Mouse (Mus musculus) hindbrain, embryonic 15.5 days (tissue): ENCODE measurements around the gene Miip. TPM values are rescaled to one million over a fixed set of nuclear protein-coding genes. Genes with fewer than 3 reads are reported as not detected.
"Not testable (repeated sequence)": the region's sequence is repeated elsewhere in the genome, so short reads cannot be mapped to it uniquely, and the experiment has no call there.

Experiments
- ATAC-seq: fragments of 200-750 bp; cut with Nextera tagmentation; 2 replicates; pipeline ENCODE4 v1.8.0; 2017; ENCODE audit warnings: low read depth, moderate number of reproducible peaks, moderate TSS enrichment; ENCODE audit not compliant: low FRiP score
- H3K27ac ChIP-seq: fragments of 300-500 bp; sonication (generic); replicated peaks from 2 replicates; pipeline ENCODE4 v1.5.1; 2015; ENCODE audit warnings: mild to moderate bottlenecking, inconsistent platforms
- H3K27me3 ChIP-seq: fragments of 300-500 bp; sonication (generic); 2 replicates; pipeline ENCODE4 v1.6.1; 2015; ENCODE audit warnings: control low read depth, inconsistent platforms
- H3K36me3 ChIP-seq: fragments of 300-500 bp; sonication (generic); 2 replicates; pipeline ENCODE4 v1.6.1; 2015; ENCODE audit warnings: control low read depth, inconsistent platforms
- H3K4me1 ChIP-seq: fragments of 300-500 bp; sonication (generic); replicated peaks from 2 replicates; pipeline ENCODE4 v1.6.1; 2015; ENCODE audit warnings: control low read depth, inconsistent platforms
- H3K4me2 ChIP-seq: fragments of 300-500 bp; sonication (generic); 2 replicates; pipeline ENCODE4 v1.6.1; 2015; ENCODE audit warnings: moderate library complexity, mild to moderate bottlenecking, inconsistent platforms
- H3K4me3 ChIP-seq: fragments of 300-500 bp; sonication (generic); 2 replicates; pipeline ENCODE4 v1.5.1; 2015; ENCODE audit warnings: mild to moderate bottlenecking, inconsistent platforms
- H3K9ac ChIP-seq: fragments of 300-500 bp; sonication (generic); 2 replicates; pipeline ENCODE4 v1.6.1; 2015; ENCODE audit warnings: inconsistent platforms
- H3K9me3 ChIP-seq: fragments of 300-500 bp; sonication (generic); 2 replicates; pipeline ENCODE4 v1.6.1; 2016; ENCODE audit warnings: control low read depth, inconsistent platforms
- WGBS: fragments of 180-500 bp; shearing (Covaris S2); methylation state at CpG from one replicate; pipeline ENCODE4 v1.1.7; 2015; 5-methylcytosine and 5-hydroxymethylcytosine counted together
- polyA plus RNA-seq: library from polyadenylated mRNA; unstranded; fragments of >200 nt; fragmentation: Nextera tagmentation; extraction: Ambion mirVana; gene quantifications from 2 replicates; pipeline ENCODE4 v1.2.1, GENCODE M21; 2015

The Miip gene
- polyA plus RNA-seq, 1 experiment from 2014 or later = 39.8 TPM

DNA sequence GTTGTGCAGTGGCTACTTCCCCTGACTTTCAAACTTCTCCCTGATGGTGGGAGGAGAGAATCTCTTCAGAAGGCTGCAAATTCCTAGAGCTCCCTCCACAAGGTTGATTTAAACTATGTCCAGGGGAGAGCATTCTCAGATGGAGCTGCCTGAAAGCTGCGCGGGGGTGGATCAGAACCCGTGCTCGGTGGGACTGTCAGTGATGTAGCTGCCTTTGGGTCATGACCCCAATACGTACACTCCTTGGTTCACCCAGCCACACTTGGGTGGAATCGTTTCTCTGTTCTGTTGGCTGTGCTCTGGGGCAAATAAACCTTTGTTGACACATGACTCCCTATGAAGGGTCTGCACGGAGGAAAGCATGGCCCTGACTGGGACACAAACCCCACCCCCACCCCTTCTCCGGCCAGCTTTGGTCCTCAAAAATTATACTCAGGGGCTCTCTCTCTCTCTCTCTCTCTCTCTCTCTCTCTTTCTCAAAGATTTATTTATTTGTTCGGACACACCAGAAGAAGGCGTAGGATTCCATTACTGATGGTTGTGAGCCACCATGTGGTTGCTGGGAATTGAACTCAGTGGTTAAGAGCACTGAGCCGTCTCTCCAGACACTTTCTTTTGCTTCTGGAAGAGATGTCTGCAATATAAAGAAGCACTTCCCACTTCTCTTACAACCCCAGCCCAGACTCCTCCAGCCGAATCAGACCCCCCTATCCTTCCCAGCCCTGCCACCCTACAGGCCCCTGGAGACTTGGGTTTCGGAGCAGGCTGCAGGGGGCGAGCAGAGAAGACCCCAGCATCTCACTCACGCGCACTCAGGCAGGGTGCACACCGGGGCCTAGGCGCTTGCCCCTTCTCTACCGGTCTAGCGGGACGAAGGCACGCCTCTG, 810 bp downstream of the Miip start:
- H3K4me3 ChIP-seq = peak overlapping the region; percentile 94
- no peaks in the 10 kb centered on the region for H3K9me3 ChIP-seq
- H3K27me3 ChIP-seq = no peaks in the 10 kb centered on the region
- H3K36me3 ChIP-seq = peaks cover 25% of the 10 kb centered on the region
- peak overlapping the region; percentile 74 for H3K9ac ChIP-seq
- H3K4me2 ChIP-seq = peak overlapping the region; percentile 85
- peak; percentile 4; the same call in 1 of the 2 replicates for ATAC-seq
- H3K4me1 ChIP-seq = peaks cover 27% of the 10 kb centered on the region
- 6% methylated on average over 22 of the region's 22 CpGs for WGBS
- peak overlapping the region; percentile 87 for H3K27ac ChIP-seq

DNA sequence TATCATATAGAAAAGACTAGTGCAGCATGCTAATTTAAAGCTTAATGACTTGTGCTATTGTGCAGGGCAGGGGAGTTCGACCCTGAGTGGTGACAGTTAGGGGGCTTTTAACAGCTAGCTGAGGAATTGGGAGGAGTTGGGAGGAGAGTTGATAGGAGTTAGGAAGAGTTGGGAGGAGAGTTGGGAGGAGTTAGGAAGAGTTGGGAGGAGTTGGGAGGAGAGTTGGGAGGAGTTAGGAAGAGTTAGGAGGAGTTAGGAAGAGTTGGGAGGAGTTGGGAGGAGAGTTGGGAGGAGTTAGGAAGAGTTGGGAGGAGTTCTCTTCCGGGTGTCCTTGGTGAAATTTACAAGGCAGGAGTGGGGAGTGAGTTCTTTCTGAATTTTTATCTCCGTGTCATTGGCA, 1.8 kb downstream of the Miip start:
- H3K4me3 ChIP-seq, ATAC-seq, H3K9me3 ChIP-seq, H3K9ac ChIP-seq, H3K27ac ChIP-seq, H3K27me3 ChIP-seq: not testable (repeated sequence)
- 55% methylated on average over 3 of the region's 3 CpGs for WGBS
- peaks cover 27% of the 10 kb centered on the region for H3K4me1 ChIP-seq
- H3K4me2 ChIP-seq = 0 out of 2 replicates have a peak overlapping the region, but pooled peaks have one; percentile 85
- H3K36me3 ChIP-seq = peaks cover 25% of the 10 kb centered on the region

DNA sequence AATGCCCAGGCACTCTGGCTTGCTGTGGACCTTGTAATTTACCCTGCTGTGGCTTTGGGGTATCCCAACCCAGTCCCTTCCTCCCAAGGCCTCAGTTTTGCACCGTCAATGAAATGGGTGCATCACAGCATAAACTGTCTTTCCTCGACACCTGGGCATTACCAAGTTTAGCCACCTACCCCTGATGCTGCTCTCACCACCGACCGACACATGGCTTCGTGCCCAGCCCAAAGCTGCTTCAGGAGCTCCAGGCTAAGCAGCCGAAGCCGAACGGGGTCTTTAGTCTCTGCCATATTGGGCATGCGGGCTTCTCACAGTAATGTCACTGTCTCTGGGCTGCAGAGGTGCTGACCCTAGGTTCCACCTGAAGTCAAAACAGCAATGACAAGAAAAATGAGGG, 2.6 kb downstream of the Miip start:
- Histone ChIP-seq H3K9ac (no peak overlapping the region), H3K27ac (no peak overlapping the region), H3K9me3 (no peaks in the 10 kb centered on the region), H3K4me1 (peaks cover 27% of the 10 kb centered on the region), H3K4me2 (no peak overlapping the region), H3K4me3 (no peak overlapping the region), H3K27me3 (no peaks in the 10 kb centered on the region), H3K36me3 (peaks cover 29% of the 10 kb centered on the region)
- WGBS = 97% methylated on average over 9 of the region's 9 CpGs
- ATAC-seq = no peak

DNA sequence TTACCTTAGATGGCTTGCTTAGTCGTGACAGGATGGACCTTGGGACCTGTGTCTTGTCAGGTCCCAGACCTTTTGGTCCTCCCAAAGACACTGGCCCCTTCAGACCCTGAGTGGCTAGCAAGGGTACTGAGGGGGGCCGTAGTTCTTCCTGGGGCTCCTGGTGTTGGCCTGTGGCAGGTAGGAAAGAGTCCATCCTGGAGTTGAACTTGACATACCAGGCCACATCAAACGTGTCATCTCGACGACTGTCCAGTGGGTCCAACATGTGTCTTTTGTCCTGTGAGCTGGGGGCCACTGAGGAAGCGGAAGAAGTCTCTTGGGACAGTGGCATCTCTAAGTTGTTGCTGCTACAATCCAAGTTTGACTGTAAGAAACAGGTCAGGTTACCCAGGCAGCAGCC, 3.0 kb downstream of the Miip start:
- 95% methylated on average over 6 of the region's 6 CpGs for WGBS
- Histone ChIP-seq H3K27me3 (no peaks in the 10 kb centered on the region), H3K9me3 (no peaks in the 10 kb centered on the region), H3K4me3 (no peak overlapping the region), H3K36me3 (peaks cover 32% of the 10 kb centered on the region), H3K9ac (no peak overlapping the region), H3K4me1 (peaks cover 27% of the 10 kb centered on the region), H3K4me2 (no peak overlapping the region), H3K27ac (no peak overlapping the region)
- ATAC-seq = no peak

DNA sequence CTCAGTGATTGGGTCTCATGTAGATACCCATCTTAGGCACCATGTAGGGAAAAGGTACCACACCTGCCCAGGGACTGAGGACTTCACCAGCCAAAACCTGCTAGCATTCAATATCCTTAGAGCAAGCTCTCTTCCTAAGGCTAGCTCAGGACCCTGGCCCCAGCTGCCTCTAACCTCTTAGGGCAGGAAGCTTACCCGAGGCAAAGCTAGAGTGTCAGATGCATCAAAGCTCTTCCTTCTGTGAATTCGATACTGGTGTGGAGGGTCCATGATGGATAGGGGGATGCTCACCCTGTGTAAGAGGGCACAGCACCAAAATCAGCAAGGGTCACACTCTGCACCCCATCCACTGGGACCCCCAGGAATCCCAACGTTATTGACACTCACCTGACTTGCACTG, 6.6 kb downstream of the Miip start:
- Histone ChIP-seq H3K27me3 (no peaks in the 10 kb centered on the region), H3K9ac (no peak overlapping the region), H3K4me1 (peaks cover 2% of the 10 kb centered on the region), H3K36me3 (peaks cover 37% of the 10 kb centered on the region), H3K4me3 (no peak overlapping the region), H3K27ac (no peak overlapping the region), H3K4me2 (no peak overlapping the region), H3K9me3 (no peaks in the 10 kb centered on the region)
- WGBS = 91% methylated on average over 3 of the region's 3 CpGs
- no peak for ATAC-seq

DNA sequence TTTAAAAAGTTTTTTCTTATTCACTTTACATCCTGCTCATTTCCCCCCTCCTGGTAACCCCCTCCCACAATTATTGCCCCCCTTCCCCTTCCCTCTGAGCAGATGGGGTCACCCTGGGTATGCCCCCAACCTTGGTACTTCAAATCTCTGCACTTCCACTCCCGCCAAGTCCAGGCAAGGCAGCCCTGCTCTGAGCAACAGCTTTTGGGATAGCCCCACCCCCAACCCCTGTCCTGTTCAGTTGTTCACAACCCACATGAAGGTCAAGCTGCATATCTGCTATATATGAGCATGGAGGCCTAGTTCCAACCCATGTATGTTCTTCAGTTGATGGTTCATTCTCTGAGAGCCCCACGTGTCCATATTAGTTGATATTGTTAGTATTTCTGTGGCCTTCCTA, 17.8 kb downstream of the Miip start:
- Histone ChIP-seq H3K36me3 (peaks cover 2% of the 10 kb centered on the region), H3K9ac (no peak overlapping the region), H3K27me3 (no peaks in the 10 kb centered on the region), H3K27ac (no peak overlapping the region), H3K9me3 (no peaks in the 10 kb centered on the region), H3K4me1 (peaks cover 21% of the 10 kb centered on the region), H3K4me3 (no peak overlapping the region), H3K4me2 (no peak overlapping the region)
- WGBS = 83% methylated on average over 2 of the region's 2 CpGs
- no peak for ATAC-seq

DNA sequence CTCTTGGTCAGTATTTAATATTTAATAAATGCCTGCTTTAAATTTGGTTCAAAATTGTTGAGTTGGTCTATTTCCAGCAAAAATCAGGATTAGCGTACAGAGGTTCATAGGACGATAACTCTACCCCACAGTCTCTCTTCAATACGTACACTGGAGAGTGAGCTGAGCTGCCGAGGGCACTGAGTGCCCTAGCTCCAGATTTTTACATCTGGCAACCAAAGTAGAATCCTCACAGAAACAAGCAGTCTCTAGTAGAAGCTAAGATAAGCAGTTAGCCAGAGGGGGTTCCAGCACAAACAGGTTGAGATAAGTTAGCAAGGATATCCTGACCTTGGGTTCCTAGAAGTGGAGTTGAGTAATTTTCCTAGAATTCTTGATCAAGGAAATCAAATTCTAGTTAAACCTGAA, 20.0 kb downstream of the Miip start:
- Histone ChIP-seq H3K27me3 (no peaks in the 10 kb centered on the region), H3K9me3 (peaks cover 2% of the 10 kb centered on the region; the same call in 1 of the 2 replicates), H3K27ac (peak overlapping the region; percentile 67), H3K4me1 (peaks cover 21% of the 10 kb centered on the region), H3K36me3 (peaks cover 18% of the 10 kb centered on the region), H3K9ac (peak overlapping the region; percentile 80), H3K4me2 (peak overlapping the region; percentile 73), H3K4me3 (peak overlapping the region; percentile 96)
- 4% methylated on average over 4 of the region's 4 CpGs for WGBS
- peak; percentile 79 for ATAC-seq

DNA sequence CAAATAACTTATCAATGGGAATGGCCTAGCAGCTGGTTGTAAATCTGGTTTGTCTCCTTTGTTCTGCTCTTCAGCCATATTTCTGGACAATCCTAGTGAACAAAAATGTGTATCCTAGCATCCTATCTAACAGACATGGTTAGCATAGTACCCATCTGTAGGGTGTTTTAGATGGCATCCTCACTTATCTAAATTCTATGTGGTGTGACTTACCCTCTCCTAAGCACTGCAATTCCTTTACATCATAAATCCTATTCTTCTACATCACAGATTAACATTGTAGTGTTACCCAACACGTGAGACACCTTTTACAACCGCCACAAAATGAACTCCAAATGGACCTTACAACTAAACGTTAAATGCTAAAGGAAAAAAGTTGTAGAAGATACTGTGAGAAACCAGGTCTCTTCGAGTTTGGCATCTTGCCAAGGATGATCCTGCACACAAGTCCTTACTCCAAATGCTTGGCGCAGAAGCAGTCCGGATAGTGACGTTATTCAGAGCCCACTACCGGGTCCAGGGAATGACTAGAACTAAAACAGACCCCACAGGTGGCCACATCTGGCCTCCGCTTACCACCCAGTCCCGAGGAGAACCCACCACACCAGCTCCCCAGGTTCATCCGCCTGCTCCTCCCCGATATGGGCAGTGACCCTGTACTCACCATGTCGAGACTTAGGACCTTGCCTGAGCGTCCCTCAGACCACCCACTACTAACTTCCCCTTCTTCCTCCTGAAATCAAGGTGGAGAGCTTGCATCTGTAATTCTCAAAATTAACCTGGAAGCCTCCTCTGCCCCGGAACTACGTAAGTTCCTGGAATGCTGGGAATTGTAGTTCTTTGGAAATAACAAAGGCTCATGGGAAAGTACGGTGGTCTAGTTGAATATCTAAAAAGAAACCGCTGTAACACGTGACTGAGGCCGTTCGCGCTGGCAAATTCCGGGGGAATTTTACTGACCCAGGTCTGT, 20.7 kb downstream of the Miip start, which contains the start of gene Zfp933:
TSS of gene Zfp933 (minus strand) at position 753 of the 970 bp plus-strand sequence.
- peak within 1 kb of the TSS; percentile 73 for H3K4me2 ChIP-seq
- H3K9me3 ChIP-seq = peaks cover 9% of the 10 kb centered on the region
- 2% methylated on average over 23 of the region's 23 CpGs for WGBS
- ATAC-seq = peak; percentile 90
- peak within 1 kb of the TSS; percentile 80 for H3K9ac ChIP-seq
- H3K4me3 ChIP-seq = peak within 1 kb of the TSS; percentile 96
- peaks cover 21% of the 10 kb centered on the region for H3K4me1 ChIP-seq
- peak within 1 kb of the TSS; percentile 67 for H3K27ac ChIP-seq
- no peaks in the 10 kb centered on the region for H3K27me3 ChIP-seq
- peaks cover 25% of the 10 kb centered on the region for H3K36me3 ChIP-seq

DNA sequence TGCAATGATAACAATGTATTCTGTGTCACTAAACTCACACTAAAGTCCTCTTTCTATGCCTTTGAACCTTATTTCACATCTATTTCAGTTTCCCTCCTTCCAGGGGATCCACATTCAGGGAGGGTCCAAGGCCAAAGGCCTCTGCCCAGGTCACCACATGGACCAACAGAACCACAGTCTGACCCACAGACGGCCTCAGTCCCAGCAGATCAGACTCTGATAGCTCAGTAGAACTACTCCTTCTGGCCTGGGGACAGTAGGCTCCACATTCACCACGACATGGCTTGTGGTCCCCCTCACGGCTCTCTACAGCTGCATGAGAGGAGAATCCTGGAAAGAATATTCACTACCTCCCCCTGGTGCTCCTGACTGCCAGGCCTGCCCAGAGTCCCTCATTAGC, 25.7 kb downstream of the Miip start:
- H3K4me2 ChIP-seq = no peak overlapping the region
- no peak overlapping the region for H3K9ac ChIP-seq
- no peak for ATAC-seq
- H3K27ac ChIP-seq = no peak overlapping the region
- peaks cover 12% of the 10 kb centered on the region for H3K4me1 ChIP-seq
- H3K9me3 ChIP-seq = peaks cover 24% of the 10 kb centered on the region
- H3K36me3 ChIP-seq = peaks cover 47% of the 10 kb centered on the region
- no peaks in the 10 kb centered on the region for H3K27me3 ChIP-seq
- no peak overlapping the region for H3K4me3 ChIP-seq
- WGBS = 96% methylated on average over 3 of the region's 3 CpGs

DNA sequence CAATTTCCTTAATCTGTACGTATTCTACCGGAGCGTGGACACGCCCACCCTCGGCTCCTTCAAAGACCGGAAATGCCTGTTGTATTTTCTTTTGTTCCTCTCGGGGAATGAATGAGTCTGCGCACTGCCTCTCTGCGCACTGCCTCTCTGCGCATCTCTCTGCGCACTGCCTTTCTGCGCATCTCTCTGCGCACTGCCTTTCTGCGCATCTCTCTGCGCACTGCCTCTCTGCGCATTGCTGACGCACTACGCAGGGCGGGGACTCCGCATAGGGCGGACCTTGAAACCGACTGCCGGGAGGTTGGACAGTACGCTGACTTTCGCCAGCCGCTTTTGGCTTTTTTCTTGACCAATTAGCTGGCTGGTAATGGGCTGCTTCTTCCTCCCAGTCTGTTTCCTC, 29.3 kb downstream of the Miip start:
- WGBS = 97% methylated on average over 11 of the region's 26 CpGs
- not testable (repeated sequence) for H3K4me2 ChIP-seq, H3K4me3 ChIP-seq, H3K27ac ChIP-seq, H3K4me1 ChIP-seq, H3K27me3 ChIP-seq, ATAC-seq, H3K9ac ChIP-seq
- H3K36me3 ChIP-seq = peaks cover 33% of the 10 kb centered on the region
- H3K9me3 ChIP-seq = peaks cover 27% of the 10 kb centered on the region

DNA sequence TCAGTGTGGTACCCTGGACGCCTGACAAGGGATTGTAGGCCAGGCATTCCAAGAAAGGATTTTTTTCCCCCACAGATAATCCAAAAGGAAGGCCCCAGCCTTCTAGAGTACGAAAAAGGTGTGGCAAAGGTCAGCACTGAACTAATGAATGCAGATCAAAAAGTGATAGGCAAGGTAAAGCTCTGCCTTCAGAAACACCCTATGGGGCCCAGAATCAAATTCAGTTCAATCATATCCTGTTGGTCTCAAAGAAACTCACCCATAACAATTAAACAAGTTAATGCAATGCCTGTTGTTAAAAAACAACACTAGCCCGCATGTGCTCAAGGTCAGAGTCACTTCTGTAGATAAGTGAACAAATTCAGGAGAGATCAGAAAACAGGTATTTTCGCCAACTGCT, 44.2 kb downstream of the Miip start:
- WGBS = 95% methylated on average over 4 of the region's 4 CpGs
- Histone ChIP-seq H3K9ac (no peak overlapping the region), H3K36me3 (peaks cover 82% of the 10 kb centered on the region), H3K4me3 (no peak overlapping the region), H3K27me3 (no peaks in the 10 kb centered on the region), H3K4me1 (no peaks in the 10 kb centered on the region), H3K9me3 (peaks cover 73% of the 10 kb centered on the region), H3K4me2 (no peak overlapping the region), H3K27ac (no peak overlapping the region)
- ATAC-seq = no peak

DNA sequence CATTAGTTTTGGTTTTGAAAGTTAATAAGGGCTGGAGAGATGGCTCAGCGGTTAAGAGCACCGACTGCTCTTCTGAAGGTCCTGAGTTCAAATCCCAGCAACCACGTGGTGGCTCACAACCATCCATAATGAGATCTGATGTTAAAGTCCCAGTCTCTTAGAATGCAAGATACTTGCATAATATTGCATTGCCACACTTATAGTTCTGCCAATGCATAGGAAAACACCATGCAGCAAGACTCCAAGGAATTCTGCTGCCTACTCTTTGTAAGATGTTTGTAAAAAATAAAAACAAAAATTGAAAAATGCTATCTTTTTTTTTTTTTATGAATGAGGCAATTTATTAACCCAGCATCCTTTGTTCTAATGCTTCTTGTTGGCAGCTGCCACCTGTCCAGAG, 47.2 kb downstream of the Miip start:
- ATAC-seq, H3K27me3 ChIP-seq, H3K4me3 ChIP-seq, H3K4me1 ChIP-seq, H3K27ac ChIP-seq, H3K9ac ChIP-seq, H3K4me2 ChIP-seq: not testable (repeated sequence)
- H3K9me3 ChIP-seq = peaks cover 47% of the 10 kb centered on the region
- H3K36me3 ChIP-seq = peaks cover 54% of the 10 kb centered on the region
- WGBS = 90% methylated on average over 3 of the region's 3 CpGs
